Mouse (Mus musculus) cortical plate, adult 2 months (tissue): Measurements from ENCODE around the gene Tmem98. TPM values are rescaled to one million over a fixed set of nuclear protein-coding genes. Genes with fewer than 3 reads are reported as not detected.

ENCODE experiments used
- H3K27ac ChIP-seq: fragments of 200-500 bp; 2 replicates; pipeline ENCODE4 v1.5.1; 2012; ENCODE audit warnings: low read length, control low read depth, inconsistent platforms; ENCODE audit not compliant: insufficient read depth
- H3K4me1 ChIP-seq: fragments of 200-500 bp; 2 replicates; pipeline ENCODE4 v1.6.1; 2011; ENCODE audit warnings: low read length; ENCODE audit not compliant: control insufficient read depth, insufficient read depth
- H3K4me3 ChIP-seq: fragments of 200-500 bp; 2 replicates; pipeline ENCODE4 v1.5.1; 2011; ENCODE audit warnings: mild to moderate bottlenecking, low read length, control low read depth; ENCODE audit not compliant: insufficient read depth
- CTCF ChIP-seq: fragments of 200-500 bp; IDR thresholded peaks from 2 replicates; pipeline ENCODE4 v1.5.1; 2011; ENCODE audit warnings: mild to moderate bottlenecking, control low read depth, low read length; ENCODE audit not compliant: insufficient read depth; ENCODE audit errors: extremely low read depth
- POLR2A ChIP-seq: fragments of 200-500 bp; IDR thresholded peaks from 2 replicates; pipeline ENCODE4 v1.6.1; 2011; ENCODE audit warnings: mild to moderate bottlenecking, low read length, control low read depth; ENCODE audit not compliant: insufficient read depth; ENCODE audit errors: extremely low read depth
- polyA plus RNA-seq: library from polyadenylated mRNA; depleted of rRNA; stranded (reverse); fragments of >200 nt; gene quantifications from 2 replicates; pipeline ENCODE4 v1.2.3, GENCODE M21; 2012

The Tmem98 gene
- polyA plus RNA-seq, 1 experiment: 22.7 TPM

GRCm38 (mm10) chr11:80815354-80815753, 5.4 kb downstream of the Tmem98 start:
- no peak overlapping the region for H3K27ac ChIP-seq
- H3K4me1 ChIP-seq: 0 out of 2 replicates have a peak, but pooled peaks cover 1% of the 10 kb centered on the region
- no peak overlapping the region for H3K4me3 ChIP-seq
- TF ChIP-seq CTCF: no peak
- TF ChIP-seq POLR2A: no peak

- TF ChIP-seq POLR2A (no peak), CTCF (peak; percentile 80)
- Histone ChIP-seq H3K4me1 (0 out of 2 replicates have a peak, but pooled peaks cover 1% of the 10 kb centered on the region), H3K27ac (no peak overlapping the region), H3K4me3 (no peak overlapping the region)
Measured at GRCm38 (mm10) chr11:80818060-80818697, 8.2 kb downstream of the Tmem98 start.

- Histone ChIP-seq H3K27ac (no peak overlapping the region), H3K4me3 (no peak overlapping the region), H3K4me1 (0 out of 2 replicates have a peak, but pooled peaks cover 1% of the 10 kb centered on the region)
- TF ChIP-seq CTCF (no peak), POLR2A (no peak)
Measured at GRCm38 (mm10) chr11:80820085-80820484, 10.1 kb downstream of the Tmem98 start.

GRCm38 (mm10) chr11:80821296-80821695, 11.3 kb downstream of the Tmem98 start:
- H3K4me1 ChIP-seq: no peaks in the 10 kb centered on the region
- H3K27ac ChIP-seq: no peak overlapping the region
- TF ChIP-seq CTCF (peak; percentile 64), POLR2A (no peak)
- no peak overlapping the region for H3K4me3 ChIP-seq

- H3K4me3 ChIP-seq: no peak overlapping the region
- H3K4me1 ChIP-seq: no peaks in the 10 kb centered on the region
- no peak overlapping the region for H3K27ac ChIP-seq
- TF ChIP-seq POLR2A: no peak
- TF ChIP-seq CTCF: no peak
Measured at GRCm38 (mm10) chr11:80821794-80822193, 11.8 kb downstream of the Tmem98 start.

- Histone ChIP-seq H3K27ac (no peak overlapping the region), H3K4me3 (no peak overlapping the region), H3K4me1 (no peaks in the 10 kb centered on the region)
- no peak for TF ChIP-seq POLR2A
- no peak for TF ChIP-seq CTCF
Measured at GRCm38 (mm10) chr11:80835395-80835794, 25.4 kb downstream of the Tmem98 start.

DNA sequence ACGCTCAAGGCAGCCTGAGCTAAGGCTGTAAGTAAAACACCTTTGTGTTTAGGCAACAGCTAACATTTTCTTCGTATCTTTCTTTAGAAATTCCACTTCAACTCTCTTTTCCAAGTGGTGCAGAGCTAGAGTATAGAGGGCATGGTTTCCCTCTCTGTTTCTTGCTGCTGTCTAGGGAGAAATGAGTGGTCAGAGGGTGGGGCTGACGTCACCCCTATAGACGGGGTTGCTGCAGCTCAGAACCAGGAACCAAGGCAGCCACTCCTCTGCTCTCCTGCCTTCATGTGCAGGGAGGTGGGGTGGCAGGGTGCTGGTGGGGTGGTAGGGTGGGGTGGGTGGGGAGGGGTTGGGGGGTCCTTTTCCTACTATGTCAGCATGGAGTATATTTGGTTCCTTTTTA, 25.9 kb downstream of the Tmem98 start:
- H3K4me3 ChIP-seq: no peak overlapping the region
- no peaks in the 10 kb centered on the region for H3K4me1 ChIP-seq
- TF ChIP-seq POLR2A (no peak), CTCF (no peak)
- no peak overlapping the region for H3K27ac ChIP-seq

- Histone ChIP-seq H3K4me3 (no peak overlapping the region), H3K4me1 (no peaks in the 10 kb centered on the region), H3K27ac (no peak overlapping the region)
- TF ChIP-seq POLR2A (no peak), CTCF (no peak)
Measured at GRCm38 (mm10) chr11:80838724-80839123, 28.7 kb downstream of the Tmem98 start.

DNA sequence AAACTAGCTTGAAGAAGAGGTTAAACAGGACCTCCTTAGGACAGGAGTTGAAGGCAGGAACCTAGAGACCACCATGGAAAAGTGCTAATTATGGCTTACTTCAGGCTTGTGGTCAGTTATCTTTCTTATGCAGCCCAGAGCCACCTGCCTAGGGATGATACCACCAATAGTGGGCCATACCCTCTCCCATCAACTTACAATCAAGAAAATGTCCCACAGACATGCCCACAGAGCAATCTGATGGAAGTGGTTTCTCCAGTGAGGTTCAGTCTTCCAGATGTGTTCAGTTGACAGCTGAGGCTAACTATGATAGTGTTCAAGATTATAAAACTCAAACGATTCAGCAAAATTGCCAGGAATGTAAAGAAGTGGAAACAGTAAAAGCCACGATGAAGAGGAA, 33.5 kb downstream of the Tmem98 start:
- TF ChIP-seq POLR2A: no peak
- TF ChIP-seq CTCF: no peak
- Histone ChIP-seq H3K27ac (no peak overlapping the region), H3K4me1 (no peaks in the 10 kb centered on the region), H3K4me3 (no peak overlapping the region)

- Histone ChIP-seq H3K4me1 (no peaks in the 10 kb centered on the region), H3K27ac (no peak overlapping the region), H3K4me3 (no peak overlapping the region)
- TF ChIP-seq CTCF (no peak), POLR2A (no peak)
Measured at GRCm38 (mm10) chr11:80845486-80845885, 35.5 kb downstream of the Tmem98 start.
